Mouse (Mus musculus) olfactory bulb, adult 2 months (tissue): Measurements from ENCODE around the gene Pigm.

ENCODE experiments used
- CTCF ChIP-seq: fragments of 200-500 bp; IDR thresholded peaks from 2 replicates; pipeline ENCODE4 v1.5.1; 2012; ENCODE audit warnings: low read depth, mild to moderate bottlenecking, low read length, moderate library complexity; ENCODE audit not compliant: insufficient read depth
- POLR2A ChIP-seq: fragments of 200-500 bp; IDR thresholded peaks from 2 replicates; pipeline ENCODE4 v1.6.1; 2012; ENCODE audit warnings: mild to moderate bottlenecking, low read depth, low read length, moderate library complexity; ENCODE audit not compliant: insufficient read depth

DNA sequence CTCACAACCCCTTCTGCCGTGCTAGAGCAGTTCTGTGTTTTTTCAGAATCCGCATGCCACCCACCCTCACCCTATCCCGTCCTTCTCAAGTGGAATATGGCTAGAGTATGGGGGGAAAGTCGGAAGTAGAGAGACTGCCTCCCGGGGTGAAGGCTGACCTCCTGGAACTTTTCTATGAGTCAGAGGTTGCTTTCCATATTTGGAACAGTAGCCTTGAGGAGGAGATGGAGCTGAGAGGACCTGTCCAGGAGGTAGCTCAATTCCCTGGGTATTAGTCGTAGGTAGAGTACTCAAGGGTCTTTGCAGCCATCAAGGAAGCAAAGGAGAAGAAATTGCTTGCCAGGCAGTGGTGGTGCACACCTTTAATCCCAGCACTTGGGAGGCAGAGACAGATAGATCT is 24.3 kb upstream of the Pigm start:
- TF ChIP-seq POLR2A = no peak
- no peak for TF ChIP-seq CTCF
